Mouse (Mus musculus) embryonic facial prominence, embryonic 11.5 days (tissue): ENCODE measurements around the gene Tbce. TPM values are rescaled to one million over a fixed set of nuclear protein-coding genes. Genes with fewer than 3 reads are reported as not detected.
"Not testable (repeated sequence)": the region's sequence is repeated elsewhere in the genome, so short reads cannot be mapped to it uniquely, and the experiment has no call there.

Experiments
- ATAC-seq: fragments of 200-750 bp; cut with Nextera tagmentation; replicated peaks from 2 replicates; pipeline ENCODE4 v1.8.0; 2017; ENCODE audit warnings: low read depth; ENCODE audit not compliant: insufficient number of reproducible peaks, low FRiP score, low TSS enrichment
- DNase-seq: peaks from one replicate; pipeline ENCODE4 v3.0.0-alpha.2; 2015; ENCODE audit warnings: low spot score
- H3K27ac ChIP-seq: fragments of 300-500 bp; sonication (generic); replicated peaks from 2 replicates; pipeline ENCODE4 v1.5.1; 2014; ENCODE audit warnings: mild to moderate bottlenecking, low read depth, low read length, control low read depth
- H3K27me3 ChIP-seq: fragments of 300-500 bp; sonication (generic); 2 replicates; pipeline ENCODE4 v1.6.1; 2014; ENCODE audit warnings: mild to moderate bottlenecking, low read length, moderate library complexity, mixed read lengths; ENCODE audit not compliant: control insufficient read depth, insufficient read depth
- H3K36me3 ChIP-seq: fragments of 300-500 bp; sonication (generic); replicated peaks from 2 replicates; pipeline ENCODE4 v1.6.1; 2014; ENCODE audit warnings: low read depth, mild to moderate bottlenecking, low read length, moderate library complexity, mixed read lengths; ENCODE audit not compliant: control insufficient read depth, insufficient read depth
- H3K4me1 ChIP-seq: fragments of 300-500 bp; sonication (generic); 2 replicates; pipeline ENCODE4 v1.6.1; 2014; ENCODE audit warnings: low read length, mixed read lengths; ENCODE audit not compliant: control insufficient read depth, insufficient read depth
- H3K4me2 ChIP-seq: fragments of 300-500 bp; sonication (generic); 2 replicates; pipeline ENCODE4 v1.6.1; 2014; ENCODE audit warnings: low read depth, mild to moderate bottlenecking, control low read depth, low read length, moderate library complexity
- H3K4me3 ChIP-seq: fragments of 300-500 bp; sonication (generic); 2 replicates; pipeline ENCODE4 v1.5.1; 2014; ENCODE audit warnings: low read depth, low read length, control low read depth
- H3K9ac ChIP-seq: fragments of 300-500 bp; sonication (generic); replicated peaks from 2 replicates; pipeline ENCODE4 v1.6.1; 2014; ENCODE audit warnings: mild to moderate bottlenecking, control low read depth, low read length
- H3K9me3 ChIP-seq: fragments of 300-500 bp; sonication (generic); replicated peaks from 2 replicates; pipeline ENCODE4 v1.6.1; 2016; ENCODE audit warnings: mild to moderate bottlenecking, low read length, inconsistent platforms, mixed read lengths; ENCODE audit not compliant: control insufficient read depth
- WGBS: fragments of 180-500 bp; shearing (Covaris S2); extraction: QIAGEN DNeasy Blood & Tissue Kit; methylation state at CpG from one replicate; pipeline ENCODE4 v1.1.7; 2014; 5-methylcytosine and 5-hydroxymethylcytosine counted together
- polyA plus RNA-seq: library from polyadenylated mRNA; unstranded; fragments of >200 nt; fragmentation: Nextera tagmentation; extraction: Ambion mirVana; gene quantifications from 2 replicates; pipeline ENCODE4 v1.2.1, GENCODE M21; 2014

Tbce gene
- polyA plus RNA-seq, 1 experiment from 2014 or later = 67.7 TPM

DNA sequence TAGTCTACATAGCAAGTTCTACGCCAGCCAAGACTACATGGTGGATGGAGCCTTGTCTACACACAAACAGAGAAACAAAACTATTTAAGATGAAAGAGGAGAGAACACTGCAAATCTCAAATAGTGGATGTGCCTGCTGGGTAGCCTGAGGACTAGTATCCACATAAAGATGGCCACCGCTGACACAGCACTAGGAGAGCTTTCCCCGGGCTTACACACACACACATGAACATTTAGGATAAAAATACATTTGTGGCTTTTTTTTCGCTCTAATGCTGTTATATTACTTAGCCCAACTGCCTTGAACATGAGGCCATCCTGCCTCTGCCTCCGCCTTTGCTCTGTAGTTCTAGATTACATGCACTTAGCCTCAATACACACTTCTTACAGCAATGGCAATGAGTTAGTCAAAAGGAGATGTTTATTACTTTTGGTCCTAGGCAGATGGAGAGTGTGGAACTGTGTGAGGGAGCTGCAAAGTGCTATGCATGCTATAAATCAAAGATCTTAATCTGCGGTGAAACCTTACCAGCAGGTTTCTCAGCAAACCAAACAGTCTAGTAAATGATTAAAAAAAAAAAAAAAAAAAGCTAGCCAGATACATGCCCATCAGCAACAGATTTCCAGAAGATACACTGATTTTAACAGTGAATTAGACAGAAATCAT, 13.2 kb downstream of the Tbce start:
- Histone ChIP-seq H3K9ac (no peak overlapping the region), H3K4me1 (no peaks in the 10 kb centered on the region), H3K4me3 (no peak overlapping the region), H3K4me2 (no peak overlapping the region), H3K9me3 (no peaks in the 10 kb centered on the region), H3K27me3 (no peaks in the 10 kb centered on the region), H3K27ac (no peak overlapping the region), H3K36me3 (no peaks in the 10 kb centered on the region)
- ATAC-seq (no peak), DNase-seq (no peak)
- 96% methylated on average over 6 of the region's 6 CpGs for WGBS

DNA sequence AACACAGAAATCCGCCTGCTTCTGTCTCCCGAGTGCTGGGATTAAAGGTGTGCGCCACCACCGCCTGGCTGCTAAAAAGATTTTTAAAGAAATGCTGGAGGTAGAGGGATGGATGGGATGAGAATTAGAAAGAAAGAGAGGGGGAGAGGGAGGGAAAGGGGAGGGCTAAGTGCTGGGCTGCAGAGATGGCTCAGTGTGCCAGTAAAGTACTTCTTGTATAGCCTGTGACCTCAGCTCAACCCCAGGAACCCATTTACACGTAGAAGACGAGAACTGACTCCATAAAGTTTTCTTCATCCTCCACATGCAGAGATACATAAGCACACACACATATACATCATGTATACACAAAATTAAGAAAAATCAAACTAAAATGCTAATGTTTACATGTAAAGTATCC, 13.9 kb downstream of the Tbce start:
- no peak overlapping the region for H3K27ac ChIP-seq
- DNase-seq (no peak), ATAC-seq (no peak)
- no peak overlapping the region for H3K4me3 ChIP-seq
- no peaks in the 10 kb centered on the region for H3K4me1 ChIP-seq
- no peak overlapping the region for H3K9ac ChIP-seq
- no peak overlapping the region for H3K4me2 ChIP-seq
- no peaks in the 10 kb centered on the region for H3K27me3 ChIP-seq
- H3K9me3 ChIP-seq = no peaks in the 10 kb centered on the region
- 87% methylated on average over 6 of the region's 6 CpGs for WGBS
- no peaks in the 10 kb centered on the region for H3K36me3 ChIP-seq

DNA sequence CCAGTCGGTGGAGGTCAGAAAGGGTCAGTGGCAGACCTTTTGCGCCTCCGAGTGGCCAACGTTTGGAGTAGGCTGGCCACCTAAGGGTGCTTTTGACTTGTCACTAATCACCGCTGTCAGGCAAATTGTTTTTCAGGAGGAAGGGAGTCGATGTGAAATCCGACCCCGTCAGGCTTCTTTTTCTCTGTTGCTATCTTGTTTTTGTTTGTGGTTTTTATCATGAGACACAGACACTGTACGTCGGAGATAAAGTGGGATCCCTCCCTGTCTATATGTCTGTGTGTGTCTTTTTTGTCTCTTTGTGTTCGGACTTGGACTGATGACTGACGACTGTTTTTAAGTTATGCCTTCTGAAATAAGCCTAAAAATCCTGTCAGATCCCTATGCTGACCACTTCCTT, 18.0 kb downstream of the Tbce start:
- H3K27ac ChIP-seq, H3K9ac ChIP-seq, H3K36me3 ChIP-seq, H3K9me3 ChIP-seq, H3K27me3 ChIP-seq, ATAC-seq, H3K4me1 ChIP-seq, H3K4me3 ChIP-seq, DNase-seq, H3K4me2 ChIP-seq: not testable (repeated sequence)
- 80% methylated on average over 9 of the region's 12 CpGs for WGBS

DNA sequence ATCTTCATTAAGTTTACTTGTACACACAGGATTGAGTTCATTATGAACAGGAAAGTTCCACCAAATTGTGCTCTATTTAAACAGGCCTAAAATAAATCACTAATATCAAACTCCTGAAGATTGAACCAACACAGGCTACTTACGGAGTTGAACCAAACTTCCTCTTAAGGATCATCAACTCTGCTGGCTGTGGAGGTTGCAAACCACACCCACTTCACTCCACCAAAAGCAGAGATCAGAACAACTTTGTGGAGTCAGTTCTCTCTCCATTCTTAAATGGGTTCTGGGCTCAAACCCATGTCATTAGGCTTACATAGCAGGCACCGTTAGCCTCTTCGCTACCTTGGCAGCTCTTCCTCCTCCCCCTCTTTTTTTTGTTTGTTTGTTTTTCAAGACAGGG, 20.6 kb downstream of the Tbce start:
- no peak for DNase-seq
- H3K4me3 ChIP-seq = no peak overlapping the region
- 89% methylated on average over 3 of the region's 3 CpGs for WGBS
- H3K9me3 ChIP-seq = no peaks in the 10 kb centered on the region
- ATAC-seq = no peak
- no peak overlapping the region for H3K4me2 ChIP-seq
- H3K36me3 ChIP-seq = peaks cover 5% of the 10 kb centered on the region
- H3K4me1 ChIP-seq = no peaks in the 10 kb centered on the region
- H3K27me3 ChIP-seq = no peaks in the 10 kb centered on the region
- no peak overlapping the region for H3K27ac ChIP-seq
- H3K9ac ChIP-seq = no peak overlapping the region

DNA sequence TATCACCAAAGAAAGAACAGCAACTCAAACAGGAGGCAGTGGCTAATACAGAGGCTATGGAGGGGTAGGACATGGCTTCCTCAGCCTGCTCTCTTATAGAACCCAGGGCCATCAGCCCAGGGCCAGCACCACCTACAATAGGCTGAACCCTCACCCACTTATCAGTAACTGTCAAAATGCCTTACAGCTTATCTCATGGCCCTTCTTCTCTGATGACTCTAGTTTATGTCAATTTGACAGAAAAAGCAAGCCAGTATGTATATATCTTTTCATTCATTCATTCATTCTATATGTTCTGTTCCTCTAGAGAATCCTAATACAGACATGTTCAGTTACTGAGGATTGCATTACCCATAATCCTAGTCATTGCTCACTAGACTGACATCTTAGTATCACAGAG, 21.2 kb downstream of the Tbce start:
- ATAC-seq (no peak), DNase-seq (no peak)
- peaks cover 5% of the 10 kb centered on the region for H3K36me3 ChIP-seq
- no peak overlapping the region for H3K9ac ChIP-seq
- no peak overlapping the region for H3K27ac ChIP-seq
- no peaks in the 10 kb centered on the region for H3K9me3 ChIP-seq
- H3K4me3 ChIP-seq = no peak overlapping the region
- no peaks in the 10 kb centered on the region for H3K4me1 ChIP-seq
- H3K4me2 ChIP-seq = no peak overlapping the region
- H3K27me3 ChIP-seq = no peaks in the 10 kb centered on the region

DNA sequence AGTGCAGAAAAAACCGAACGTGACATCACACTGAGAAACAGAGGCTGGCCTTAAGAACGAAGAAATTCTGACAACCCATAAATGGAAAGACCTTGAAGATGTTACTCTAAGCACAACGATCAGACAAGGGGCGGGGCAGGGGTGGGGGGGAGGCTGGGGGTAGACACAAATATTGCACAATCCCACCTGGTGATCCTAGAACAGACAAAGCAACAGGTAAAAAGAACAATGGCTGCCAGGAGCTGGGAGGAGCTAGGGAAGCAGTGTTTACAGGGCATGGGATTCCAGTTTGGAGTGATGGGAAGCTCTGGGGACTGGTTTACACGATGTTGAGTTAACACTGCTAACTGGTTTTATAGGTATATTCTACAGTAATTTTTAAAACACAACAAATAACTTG, 23.8 kb downstream of the Tbce start:
- Histone ChIP-seq H3K4me1 (no peaks in the 10 kb centered on the region), H3K9me3 (no peaks in the 10 kb centered on the region), H3K9ac (no peak overlapping the region), H3K4me3 (no peak overlapping the region), H3K27me3 (no peaks in the 10 kb centered on the region), H3K36me3 (peaks cover 5% of the 10 kb centered on the region), H3K4me2 (no peak overlapping the region), H3K27ac (no peak overlapping the region)
- DNase-seq = no peak
- no peak for ATAC-seq
- WGBS = 94% methylated on average over 6 of the region's 6 CpGs

DNA sequence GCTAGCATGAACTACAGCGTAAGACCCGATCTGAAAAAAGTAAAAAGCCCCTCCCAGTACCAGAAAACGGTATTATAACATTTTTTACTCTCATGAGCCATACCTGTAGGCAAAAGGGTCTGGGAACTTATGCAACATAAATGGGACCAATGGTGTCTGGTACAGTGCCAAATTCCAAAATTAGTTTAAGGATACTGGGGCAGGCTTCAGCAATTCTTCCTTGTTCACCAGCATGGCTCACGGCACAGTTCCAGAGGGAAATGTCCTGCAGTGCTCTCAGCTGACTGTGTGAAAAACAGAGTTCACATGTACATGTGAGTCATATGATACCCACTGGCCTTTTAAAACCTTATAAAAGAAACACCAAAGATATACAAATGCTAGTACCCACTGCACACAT, 24.9 kb downstream of the Tbce start:
- 94% methylated on average over 4 of the region's 4 CpGs for WGBS
- Histone ChIP-seq H3K27me3 (no peaks in the 10 kb centered on the region), H3K27ac (no peak overlapping the region), H3K9me3 (no peaks in the 10 kb centered on the region), H3K4me3 (no peak overlapping the region), H3K4me2 (no peak overlapping the region), H3K4me1 (no peaks in the 10 kb centered on the region), H3K36me3 (peaks cover 2% of the 10 kb centered on the region), H3K9ac (no peak overlapping the region)
- no peak for DNase-seq
- no peak for ATAC-seq

DNA sequence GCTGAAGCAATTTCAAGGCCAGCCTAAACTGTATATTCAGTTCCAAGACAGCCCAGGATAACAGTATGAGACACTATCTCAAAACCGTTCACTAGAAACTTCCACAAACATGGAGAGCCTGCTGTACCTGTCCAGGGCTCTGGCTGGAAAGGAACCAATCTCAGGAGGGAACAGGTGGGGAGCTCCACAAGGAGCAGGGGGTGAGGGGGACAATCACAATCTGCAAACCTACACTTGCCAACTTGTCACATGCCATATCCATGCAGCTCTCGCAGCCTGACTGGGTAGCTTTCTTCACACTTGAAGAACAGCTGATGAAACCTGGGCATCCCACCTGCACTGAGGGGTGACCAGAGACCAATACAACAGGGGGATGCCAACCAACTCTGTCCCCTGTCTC, 25.4 kb downstream of the Tbce start:
- Histone ChIP-seq H3K27me3 (no peaks in the 10 kb centered on the region), H3K4me2 (no peak overlapping the region), H3K36me3 (no peaks in the 10 kb centered on the region; the same call in 1 of the 2 replicates), H3K9ac (no peak overlapping the region), H3K4me1 (no peaks in the 10 kb centered on the region), H3K4me3 (no peak overlapping the region), H3K27ac (no peak overlapping the region), H3K9me3 (no peaks in the 10 kb centered on the region)
- no peak for DNase-seq
- no peak for ATAC-seq
- WGBS = 95% methylated on average over 2 of the region's 2 CpGs
